Mouse (Mus musculus) CD8-positive naive resting alpha-beta T cell, adult 2 months (primary cell): ENCODE measurements around the gene Runx2.

ENCODE experiments used
- DNase-seq, 2 experiments: peaks; one replicate each; pipeline ENCODE4 v3.0.0; 2022; ENCODE audit warnings: low read depth in 2 of 2, low spot score in 2 of 2

Runx2 gene

DNA sequence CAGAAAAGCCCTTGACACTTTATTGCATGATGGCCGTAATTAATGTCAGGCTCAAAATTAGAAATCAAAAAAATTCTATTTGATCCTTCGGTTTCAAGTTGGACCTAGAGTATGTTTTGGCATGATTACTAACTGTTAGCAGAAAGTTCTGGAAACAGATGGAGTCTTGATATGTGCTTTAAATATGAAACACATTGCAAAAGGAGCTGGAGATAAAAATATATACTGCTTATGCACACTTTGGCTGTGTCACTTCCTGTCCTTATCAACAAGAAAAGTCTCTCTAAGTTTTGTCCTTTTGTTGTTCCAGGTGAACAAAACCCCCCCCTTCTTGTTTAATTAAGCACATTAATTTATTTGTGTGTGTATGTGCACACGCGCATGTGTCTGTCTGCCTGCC, 183.0 kb downstream of the Runx2 start:
- DNase-seq: no peak

- DNase-seq: no peak
Observed at GRCm38 (mm10) chr17:44627317-44627716, 187.3 kb downstream of the Runx2 start.

- DNase-seq: no peak
Observed at GRCm38 (mm10) chr17:44623707-44624106, 190.9 kb downstream of the Runx2 start.

GRCm38 (mm10) chr17:44623271-44623670, 191.3 kb downstream of the Runx2 start:
- no peak for DNase-seq

- no peak for DNase-seq
Observed at GRCm38 (mm10) chr17:44620456-44620855, 194.1 kb downstream of the Runx2 start.

- DNase-seq: no peak
Observed at GRCm38 (mm10) chr17:44618691-44619090, 195.9 kb downstream of the Runx2 start.

- no peak for DNase-seq
Observed at GRCm38 (mm10) chr17:44618175-44618574, 196.4 kb downstream of the Runx2 start.

GRCm38 (mm10) chr17:44617741-44618140, 196.9 kb downstream of the Runx2 start:
- DNase-seq: no peak

GRCm38 (mm10) chr17:44613716-44614715, 200.6 kb downstream of the Runx2 start:
- no peak for DNase-seq

- DNase-seq: no peak
Observed at GRCm38 (mm10) chr17:44612641-44613040, 202.0 kb downstream of the Runx2 start.

DNA sequence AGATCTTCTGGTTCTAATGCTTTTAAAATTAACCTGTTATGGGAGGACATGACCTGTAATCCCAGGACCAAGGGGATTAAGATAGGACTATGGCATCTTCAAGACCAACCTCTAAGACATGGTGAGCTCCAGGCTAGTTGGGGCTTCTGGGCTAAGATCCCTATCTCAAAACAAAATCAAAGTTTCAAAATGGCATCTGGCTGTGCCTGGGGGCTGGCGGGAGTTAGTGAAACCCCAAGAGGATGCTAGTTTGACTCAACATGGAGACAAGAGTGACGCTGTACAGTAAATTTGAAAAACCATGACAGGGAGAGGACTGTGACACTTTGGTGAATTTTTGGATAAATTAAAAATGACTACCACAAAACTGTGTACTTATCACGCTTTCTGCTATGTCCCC, 202.6 kb downstream of the Runx2 start:
- DNase-seq: no peak

DNA sequence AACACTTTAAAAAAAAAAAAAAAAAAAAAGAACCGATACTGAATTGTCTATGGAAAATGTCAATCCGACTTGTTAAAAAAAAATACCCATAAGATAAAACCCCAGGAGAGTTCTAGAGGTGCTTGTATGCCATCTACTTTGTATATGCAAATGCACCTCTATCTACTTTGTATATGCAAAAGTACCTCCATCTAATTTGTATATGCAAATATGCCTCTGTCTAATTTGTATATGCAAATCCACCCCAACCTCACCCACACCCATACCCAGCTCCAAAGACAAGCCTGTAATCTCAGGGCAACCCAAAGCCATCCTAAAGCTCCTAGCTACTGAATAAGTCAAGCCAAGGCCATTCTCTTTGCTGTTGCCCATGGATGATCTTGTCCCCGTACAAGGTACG, 203.1 kb downstream of the Runx2 start:
- DNase-seq: no peak

GRCm38 (mm10) chr17:44610828-44611227, 203.8 kb downstream of the Runx2 start:
- no peak for DNase-seq

DNA sequence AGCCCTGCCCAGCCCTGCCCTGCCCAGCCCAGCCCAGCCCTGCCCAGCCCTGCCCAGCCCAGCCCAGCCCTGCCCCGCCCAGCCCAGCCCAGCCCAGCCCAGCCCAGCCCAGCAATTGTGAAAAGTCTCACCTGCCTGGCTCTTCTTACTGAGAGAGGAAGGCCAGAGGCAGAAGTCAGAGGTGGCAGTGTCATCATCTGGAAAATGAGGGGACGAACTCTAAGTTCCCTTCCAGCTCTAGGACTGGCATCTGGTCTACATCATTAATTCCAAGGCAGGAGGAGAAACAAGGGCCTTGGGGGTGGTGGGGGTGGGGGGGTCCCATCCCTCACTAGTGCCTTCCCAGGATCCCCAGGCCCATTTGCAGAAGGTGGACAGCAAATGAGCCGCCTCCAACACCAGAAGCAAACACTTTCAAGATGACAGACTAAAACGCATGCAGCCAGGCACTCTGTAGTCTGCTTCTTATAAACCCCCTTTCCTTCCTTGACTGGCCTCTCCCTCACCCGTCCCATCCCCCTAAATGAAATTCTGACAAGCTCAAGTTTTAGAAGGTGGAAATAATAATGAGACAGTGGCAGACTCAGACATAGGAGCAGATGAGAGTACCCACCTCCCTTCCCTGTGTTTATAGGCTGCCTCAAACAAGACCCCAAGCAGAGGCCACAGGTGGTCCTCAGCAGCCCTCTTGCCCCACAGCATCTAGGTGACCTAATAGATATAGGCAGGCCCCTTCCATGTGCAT, 204.5 kb downstream of the Runx2 start:
- no peak for DNase-seq

- no peak for DNase-seq
Observed at GRCm38 (mm10) chr17:44609356-44609755, 205.2 kb downstream of the Runx2 start.

DNA sequence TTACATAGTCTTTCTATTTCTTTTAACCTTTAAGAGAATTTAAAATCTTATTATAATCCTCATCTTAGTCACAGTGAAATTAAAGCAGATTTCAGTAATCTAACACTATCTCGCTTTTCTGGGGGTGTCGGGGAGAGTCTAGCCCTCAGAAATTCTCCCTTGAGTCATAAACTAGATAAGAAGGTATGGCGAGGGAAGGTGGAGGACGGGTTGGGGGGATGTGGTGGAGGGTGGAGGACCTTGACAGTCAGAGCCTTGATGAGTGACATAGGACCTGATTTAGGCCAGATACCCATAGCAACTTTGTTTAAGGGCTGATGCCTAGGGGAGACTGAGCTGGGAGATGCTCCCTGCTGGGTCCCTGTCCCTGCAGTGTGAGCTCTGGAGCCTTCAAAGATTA, 205.7 kb downstream of the Runx2 start:
- no peak for DNase-seq

DNA sequence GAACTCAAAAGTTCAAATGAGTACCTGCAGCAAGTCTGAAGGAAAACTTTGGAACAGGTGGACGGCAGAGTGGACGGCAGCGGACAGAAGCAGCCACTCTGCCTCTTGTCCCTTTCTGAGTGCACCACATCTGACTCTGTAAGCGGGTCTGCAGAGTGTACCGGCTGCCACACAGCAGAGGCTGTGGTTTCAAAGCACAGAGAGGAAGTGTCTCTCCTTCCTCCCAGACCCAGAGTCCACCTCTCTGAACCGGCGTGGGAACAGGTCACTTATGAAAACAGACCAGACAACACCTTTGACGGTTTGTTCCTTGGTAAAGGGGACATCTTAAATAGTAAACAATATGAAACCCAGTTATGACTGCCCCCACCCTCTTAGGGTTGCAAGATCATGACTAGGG, 207.2 kb downstream of the Runx2 start:
- DNase-seq: no peak

- no peak for DNase-seq
Observed at GRCm38 (mm10) chr17:44606245-44606644, 208.4 kb downstream of the Runx2 start.

DNA sequence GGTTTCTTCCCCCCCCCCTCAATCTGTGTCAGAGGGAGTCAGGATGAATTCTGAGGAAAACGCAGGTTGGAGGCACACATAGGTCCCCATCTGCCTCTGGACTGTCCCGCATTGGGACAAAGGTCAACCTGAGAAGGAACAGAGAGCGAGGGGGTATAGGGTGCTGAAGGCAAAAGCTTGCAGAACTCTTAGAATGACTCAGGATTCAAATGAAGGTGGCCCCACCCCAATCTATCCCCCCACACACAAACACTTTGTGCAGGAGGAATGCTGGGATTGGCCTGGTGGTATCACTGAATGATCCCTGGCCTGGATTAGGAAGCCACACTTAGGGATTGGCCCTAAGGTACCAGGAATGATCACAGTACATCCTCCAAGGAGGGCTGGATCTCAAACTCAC, 208.8 kb downstream of the Runx2 start:
- DNase-seq: no peak

- DNase-seq: no peak
Observed at GRCm38 (mm10) chr17:44603170-44603569, 211.4 kb downstream of the Runx2 start.

- no peak for DNase-seq
Observed at GRCm38 (mm10) chr17:44601317-44602021, 213.1 kb downstream of the Runx2 start.

DNA sequence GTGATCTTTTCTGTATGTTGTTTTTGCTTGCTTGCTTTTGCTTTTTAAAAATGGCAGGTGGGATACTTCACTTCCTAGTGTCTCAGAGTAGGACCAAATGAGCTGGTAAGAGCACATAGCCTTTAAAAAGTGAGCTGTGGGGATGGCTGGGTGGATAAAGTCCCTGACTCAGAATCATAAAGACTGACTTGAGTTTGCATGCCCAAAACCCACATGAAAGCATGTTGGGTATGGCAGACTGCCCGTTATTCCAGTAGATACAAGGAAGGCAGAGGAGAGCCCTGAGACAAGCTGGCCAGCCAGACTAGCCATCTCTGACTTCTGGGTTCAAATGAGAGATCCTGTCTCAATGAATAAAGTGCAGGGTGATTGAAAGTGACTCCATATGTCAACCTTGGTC, 214.7 kb downstream of the Runx2 start:
- no peak for DNase-seq
